ENCODE assay signal across 25 mouse cellular contexts in genomic region chr8:73053878-73054277, GRCm38 (mm10).
DNase-seq lines count a peak whose midpoint lies in the region; ATAC-seq and TF ChIP-seq lines count a peak whose summit lies in the region.
"Had no signal": no experiment of that assay in that cellular context is flagged by ENCODE, and none has a peak within 500 bp of the region (broad histone marks: within the 10 kb centered on the region; RNA-seq: fewer than 3 reads in every experiment).

No protein-coding gene starts in this region.

- TF ChIP-seq CTCF in olfactory bulb, adult 2 months (IDR thresholded peaks at IDR 0.05; ENCODE audit: insufficient read depth, low read depth, low read length) = no peak
- TF ChIP-seq CTCF in forebrain, postnatal 0 days (IDR thresholded peaks at IDR 0.05; ENCODE audit: low read depth) = no peak

- H3K9ac ChIP-seq in hindbrain, embryonic 16.5 days (ENCODE audit: low read depth, low read length) = no peak overlapping the region
- no peak overlapping the region for H3K9ac ChIP-seq in hindbrain, embryonic 12.5 days
- H3K9ac ChIP-seq in forebrain, postnatal 0 days = no peak overlapping the region
- H3K9ac ChIP-seq: embryonic facial prominence, embryonic 12.5 days; forebrain, embryonic 15.5 days; heart, embryonic 12.5 days; hindbrain, embryonic 15.5 days had no signal

- intact Hi-C loops in left cerebral cortex, postnatal 14 days (cut with DNase I) = no loop called here

- no peaks in the 10 kb centered on the region for H3K9me3 ChIP-seq in hindbrain, embryonic 16.5 days (ENCODE audit: control insufficient read depth, low read length)
- no peaks in the 10 kb centered on the region for H3K9me3 ChIP-seq in hindbrain, embryonic 12.5 days (replicated peaks)
- no peaks in the 10 kb centered on the region for H3K9me3 ChIP-seq in forebrain, postnatal 0 days (ENCODE audit: low read length)
- H3K9me3 ChIP-seq: embryonic facial prominence, embryonic 12.5 days; forebrain, embryonic 15.5 days; G1E; heart, embryonic 12.5 days; hindbrain, embryonic 15.5 days had no signal

- no peak overlapping the region for H3K4me2 ChIP-seq in hindbrain, embryonic 16.5 days (ENCODE audit: low read length)
- H3K4me2 ChIP-seq in hindbrain, embryonic 12.5 days (replicated peaks) = no peak overlapping the region
- no peak overlapping the region for H3K4me2 ChIP-seq in forebrain, postnatal 0 days (ENCODE audit: low read depth)
- H3K4me2 ChIP-seq: embryonic facial prominence, embryonic 12.5 days; forebrain, embryonic 15.5 days; heart, embryonic 12.5 days; hindbrain, embryonic 15.5 days had no signal

- no peak overlapping the region for H3K27ac ChIP-seq in hindbrain, embryonic 16.5 days (ENCODE audit: low read depth, low read length)
- no peak overlapping the region for H3K27ac ChIP-seq in hindbrain, embryonic 12.5 days
- H3K27ac ChIP-seq in olfactory bulb, adult 2 months (ENCODE audit: insufficient read depth, low read depth, low read length) = peak overlapping the region; percentile 51; the same call in 1 of the 2 replicates
- no peak overlapping the region for H3K27ac ChIP-seq in forebrain, postnatal 0 days (ENCODE audit: low read depth, low read length)
- H3K27ac ChIP-seq: embryonic facial prominence, embryonic 12.5 days; forebrain, embryonic 15.5 days; heart, adult 2 months; hindbrain, embryonic 15.5 days had no signal

- ATAC-seq in hindbrain, embryonic 16.5 days = peak; percentile 56; the same call in 1 of the 2 replicates
- ATAC-seq in hindbrain, embryonic 12.5 days (ENCODE audit: low FRiP score) = no peak
- no peak for ATAC-seq in forebrain, postnatal 0 days
- ATAC-seq: CD4-positive, CD25-positive, alpha-beta regulatory T cell, adult 4 months; forebrain, embryonic 15.5 days had no signal

- no peaks in the 10 kb centered on the region for H3K4me1 ChIP-seq in hindbrain, embryonic 16.5 days (ENCODE audit: control insufficient read depth, insufficient read depth, low read depth, low read length)
- H3K4me1 ChIP-seq in hindbrain, embryonic 12.5 days = no peaks in the 10 kb centered on the region
- H3K4me1 ChIP-seq in olfactory bulb, adult 2 months (ENCODE audit: control insufficient read depth, insufficient read depth, low read length) = no peaks in the 10 kb centered on the region
- no peaks in the 10 kb centered on the region for H3K4me1 ChIP-seq in forebrain, postnatal 0 days (ENCODE audit: insufficient read depth)
- H3K4me1 ChIP-seq: embryonic facial prominence, embryonic 12.5 days; forebrain, embryonic 15.5 days; heart, embryonic 12.5 days; hindbrain, embryonic 15.5 days had no signal

- H3K36me3 ChIP-seq in hindbrain, embryonic 16.5 days (ENCODE audit: control insufficient read depth, insufficient read depth, low read length) = no peaks in the 10 kb centered on the region
- H3K36me3 ChIP-seq in hindbrain, embryonic 12.5 days = no peaks in the 10 kb centered on the region
- H3K36me3 ChIP-seq in forebrain, postnatal 0 days (ENCODE audit: insufficient read depth) = no peaks in the 10 kb centered on the region
- H3K36me3 ChIP-seq: embryonic facial prominence, embryonic 12.5 days; forebrain, embryonic 15.5 days; G1E; heart, embryonic 12.5 days; hindbrain, embryonic 15.5 days had no signal

- 75% methylated on average over 3 of the region's 3 CpGs for WGBS in hindbrain, embryonic 16.5 days
- 79% methylated on average over 3 of the region's 3 CpGs for WGBS in hindbrain, embryonic 12.5 days
- WGBS in olfactory bulb, adult 2 months = 40% methylated on average over 3 of the region's 3 CpGs
- 86% methylated on average over 3 of the region's 3 CpGs for WGBS in forebrain, postnatal 0 days

- no peak for TF ChIP-seq POLR2A in olfactory bulb, adult 2 months (IDR thresholded peaks at IDR 0.05; ENCODE audit: insufficient read depth, low read depth, low read length)

- no peak overlapping the region for H3K4me3 ChIP-seq in hindbrain, embryonic 16.5 days (ENCODE audit: low read length)
- H3K4me3 ChIP-seq in hindbrain, embryonic 12.5 days = no peak overlapping the region
- H3K4me3 ChIP-seq in olfactory bulb, adult 2 months (ENCODE audit: insufficient read depth, low read depth, low read length) = no peak overlapping the region
- no peak overlapping the region for H3K4me3 ChIP-seq in forebrain, postnatal 0 days (ENCODE audit: low read depth, low read length)
- H3K4me3 ChIP-seq: embryonic facial prominence, embryonic 12.5 days; forebrain, embryonic 15.5 days; heart, adult 2 months; heart, embryonic 12.5 days; hindbrain, embryonic 15.5 days had no signal

- DNase-seq in gastrocnemius, adult 18-20 months (ENCODE audit: low spot score) = peak; percentile 40
- no peak for DNase-seq in gastrocnemius, adult 8-10 months (ENCODE audit: low spot score in 2 of 2)
- peak; percentile 77 for DNase-seq in Muller cell, postnatal 12 days (ENCODE audit: inconsistent ontology term)
- DNase-seq in left cerebral cortex, postnatal 14 days (ENCODE audit: low spot score in 2 of 2) = no peak
- no peak for DNase-seq in forebrain, postnatal 0 days
- DNase-seq: adrenal gland, adult 8-10 months; adrenal gland, postnatal 36 days; B cell, adult 2 months; cerebellum, adult 11 months; cerebellum, adult 8-10 months; cerebellum, postnatal 14 days; embryo, embryonic 11 days; gastrocnemius, postnatal 10 days; heart, adult 2 months; heart, postnatal 36 days; kidney, adult 11 months had no signal

- no peaks in the 10 kb centered on the region for H3K27me3 ChIP-seq in hindbrain, embryonic 16.5 days (replicated peaks; ENCODE audit: control insufficient read depth, insufficient read depth, low read length)
- H3K27me3 ChIP-seq in hindbrain, embryonic 12.5 days = no peaks in the 10 kb centered on the region
- no peaks in the 10 kb centered on the region for H3K27me3 ChIP-seq in forebrain, postnatal 0 days (ENCODE audit: insufficient read depth, low read length)
- H3K27me3 ChIP-seq: embryonic facial prominence, embryonic 12.5 days; forebrain, embryonic 15.5 days; heart, embryonic 12.5 days; hindbrain, embryonic 15.5 days had no signal

Comparison
In these comparisons a context has a peak if more than half of its experiments do, and no peak if none do; other contexts are left out.
1. DNase-seq: peak in gastrocnemius, adult 18-20 months (single experiment) and Muller cell, postnatal 12 days (single experiment); none in gastrocnemius, adult 8-10 months (0 of 2), left cerebral cortex, postnatal 14 days (0 of 2) and forebrain, postnatal 0 days (single experiment).